Mouse (Mus musculus): ENCODE results near the gene Ocln. TPM values are rescaled to one million over a fixed set of nuclear protein-coding genes. Genes with fewer than 3 reads are reported as not detected.

The Ocln gene
- 0.79 TPM for polyA plus RNA-seq (2017; shearing (Covaris generic))

DNA sequence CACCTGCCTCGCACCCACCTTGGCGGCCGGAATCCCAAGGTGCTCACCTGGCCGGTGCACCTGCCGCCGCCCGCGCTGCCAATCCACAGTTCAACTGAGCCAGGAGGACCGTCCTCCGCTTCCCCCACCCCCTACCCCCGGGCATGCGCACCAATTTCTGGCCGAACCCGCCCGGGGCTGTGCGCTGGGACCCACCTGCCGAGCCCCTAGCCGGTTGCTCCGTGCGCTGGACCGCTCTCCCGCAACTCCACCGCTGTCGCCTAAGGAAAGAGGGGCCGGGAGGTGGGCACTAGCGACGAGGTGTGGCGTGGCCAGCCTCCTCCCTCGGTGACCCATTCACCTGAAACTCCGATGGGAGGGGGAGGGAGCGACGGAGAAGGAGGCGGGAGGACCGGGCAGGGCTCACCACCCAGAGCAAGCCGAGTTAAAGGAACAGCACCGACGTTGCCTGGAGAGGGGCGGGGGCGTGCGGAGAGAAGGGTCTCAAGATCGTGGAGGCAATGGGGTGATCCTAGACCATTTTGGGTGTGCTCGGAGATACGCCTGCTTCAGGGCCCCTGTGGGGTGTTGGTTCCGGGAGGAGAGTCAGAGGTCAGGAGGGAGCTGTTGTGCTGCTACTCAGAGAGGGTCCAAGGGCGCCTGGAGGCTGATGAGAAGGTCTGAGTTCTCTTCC, at the start of gene Ocln:
Ocln (minus strand) TSS at position 350 of the 673 bp plus-strand sequence.

DNA sequence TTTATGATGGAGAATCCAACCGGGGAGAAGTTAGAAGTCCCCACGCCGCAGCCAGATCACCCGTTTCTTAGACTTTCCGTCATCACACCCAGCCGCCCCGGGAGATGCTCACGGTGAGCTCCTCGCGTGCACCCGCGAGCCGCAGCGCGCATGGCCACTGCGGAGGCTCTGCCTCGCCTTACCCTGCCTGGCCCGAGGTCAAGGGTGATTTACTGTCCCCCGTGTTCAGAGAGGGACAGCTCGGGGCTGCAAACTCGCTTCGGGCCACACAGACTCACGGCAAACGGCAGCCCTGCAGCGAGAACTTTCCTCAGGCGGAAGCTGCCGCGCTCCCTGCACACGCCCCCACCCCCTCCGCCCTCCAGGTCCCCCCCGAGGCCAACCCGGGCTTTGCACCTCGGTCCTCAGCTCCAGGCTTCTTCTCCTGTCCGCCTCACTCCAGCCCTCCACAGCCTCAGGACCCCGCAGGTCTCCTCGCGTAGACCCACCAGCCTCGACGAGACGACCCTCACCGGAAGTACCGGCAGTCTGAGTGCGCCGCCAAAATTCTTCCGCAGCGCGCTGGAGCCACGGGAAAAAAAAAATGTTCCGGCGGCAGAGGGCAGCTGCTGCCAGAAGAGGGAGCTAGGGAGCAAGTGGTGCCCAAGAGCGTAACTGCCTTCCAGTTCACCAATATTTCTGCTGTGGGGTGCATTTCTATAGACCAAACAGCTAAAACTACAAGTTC, 60.3 kb downstream of the Ocln start, which contains the start of gene Gtf2h2:
Gtf2h2 (minus strand) TSS at position 519 of the 727 bp plus-strand sequence.

DNA sequence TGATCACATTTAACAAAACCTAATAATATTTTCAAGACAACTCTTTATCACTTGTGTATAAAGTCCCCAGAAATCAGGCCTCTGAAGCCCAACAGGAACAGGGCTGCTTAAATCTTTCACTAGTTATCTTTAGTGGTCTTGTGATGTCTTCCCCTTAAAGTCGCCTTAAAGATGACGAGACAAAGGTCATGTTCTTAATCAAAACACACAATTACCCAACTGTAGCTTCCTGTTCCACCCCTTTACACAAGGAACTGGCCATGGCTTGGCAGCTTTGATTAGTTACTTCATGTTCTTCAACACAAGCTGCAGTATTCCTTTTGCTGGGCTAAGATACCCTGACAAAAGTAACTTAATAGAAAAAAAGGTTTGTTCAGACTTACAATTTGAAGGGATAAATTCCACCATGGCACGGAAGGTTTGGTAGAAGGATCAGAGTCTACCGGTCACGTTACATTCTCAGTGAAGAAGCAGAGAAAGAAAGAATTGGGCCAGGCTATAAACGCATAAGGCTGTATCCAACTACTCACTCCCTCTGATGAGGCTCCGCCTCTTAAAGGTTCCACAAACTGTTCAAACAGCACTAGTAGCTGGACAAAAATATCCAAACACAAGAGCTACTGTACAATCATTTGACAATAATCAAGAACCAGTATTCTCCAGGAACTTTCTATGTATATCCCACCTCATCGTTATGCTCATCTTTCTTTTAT, 99.9 kb downstream of the Ocln start, which contains the start of gene Naip1:
Naip1 (minus strand) TSS at position 455 of the 713 bp plus-strand sequence.

Other genes starting within 250 kb of the Ocln start
- 6.1 TPM for gene Naip6, start 235.0 kb downstream of the Ocln start, polyA plus RNA-seq (2017; shearing (Covaris generic))
- not detected for gene Naip1, start 99.8 kb downstream of the Ocln start, polyA plus RNA-seq (2017; shearing (Covaris generic))
- 55.9 TPM for gene Gtf2h2, start 60.1 kb downstream of the Ocln start, polyA plus RNA-seq (2017; shearing (Covaris generic))
- 7.0 TPM for gene Marveld2, start 64.3 kb upstream of the Ocln start, polyA plus RNA-seq (2017; shearing (Covaris generic))
- 167 TPM for gene Ak6, start 98.3 kb upstream of the Ocln start, polyA plus RNA-seq (2017; shearing (Covaris generic))
- 30.2 TPM for gene Rad17, start 98.3 kb upstream of the Ocln start, polyA plus RNA-seq (2017; shearing (Covaris generic))
- 5.1 TPM for gene Taf9, start 98.9 kb upstream of the Ocln start, polyA plus RNA-seq (2017; shearing (Covaris generic))
- gene Ccdc125, start 117.0 kb upstream of the Ocln start, polyA plus RNA-seq (2017; shearing (Covaris generic)): 27.6 TPM
- gene Cdk7, start 178.2 kb upstream of the Ocln start, polyA plus RNA-seq (2017; shearing (Covaris generic)): 108 TPM
- gene Mrps36, start 191.9 kb upstream of the Ocln start, polyA plus RNA-seq (2017; shearing (Covaris generic)): 116 TPM
- gene Cenph, start 223.2 kb upstream of the Ocln start, polyA plus RNA-seq (2017; shearing (Covaris generic)): 3.4 TPM
- 9.2 TPM for gene Ccnb1, start 233.9 kb upstream of the Ocln start, polyA plus RNA-seq (2017; shearing (Covaris generic))

Data from CD4-positive, CD25-positive, alpha-beta regulatory T cell, adult 9 weeks (primary cell).